Mouse (Mus musculus) gastrocnemius, postnatal 14 days (tissue): ENCODE results near the gene Rassf5. TPM values are rescaled to one million over a fixed set of nuclear protein-coding genes. Genes with fewer than 3 reads are reported as not detected.

ENCODE experiments used
- DNase-seq: peaks from one replicate; pipeline ENCODE4 v3.0.0; 2021; ENCODE audit warnings: mixed read lengths
- intact Hi-C: fragments of 180-260 bp; cut with DNase I; formaldehyde crosslinking; loops from one replicate; pipeline ENCODE4 v1.15.1; 2025; ENCODE audit warnings: low total_unique reads
- total RNA-seq, 2 experiments: library from RNA; stranded (reverse); gene quantifications; 2 replicates each; pipeline ENCODE4 v1.2.3; 2021

Rassf5 gene
- total RNA-seq, 2 experiments from 2014 or later: 1.8 TPM

GRCm38 (mm10) chr1:131218933-131219332 lies 26.1 kb downstream of the Rassf5 start:
- DNase-seq: no peak
- intact Hi-C loops: no loop called here

GRCm38 (mm10) chr1:131213361-131213760 lies 31.7 kb downstream of the Rassf5 start:
- intact Hi-C loops: no loop called here
- DNase-seq: no peak

- DNase-seq: no peak
- intact Hi-C loops: no loop called here
These were observed 32.1 kb downstream of the Rassf5 start for GRCm38 (mm10) chr1:131212956-131213355.

GRCm38 (mm10) chr1:131211655-131212054 lies 33.4 kb downstream of the Rassf5 start:
- no peak for DNase-seq
- intact Hi-C loops: no loop called here

GRCm38 (mm10) chr1:131209971-131210426 lies 35.1 kb downstream of the Rassf5 start:
- intact Hi-C loops: no loop called here
- DNase-seq: peak; percentile 38

- intact Hi-C loops: no loop called here
- no peak for DNase-seq
These were observed 36.3 kb downstream of the Rassf5 start for GRCm38 (mm10) chr1:131208800-131209199.

GRCm38 (mm10) chr1:131208081-131208480 lies 37.0 kb downstream of the Rassf5 start:
- no peak for DNase-seq
- intact Hi-C loops: no loop called here

- peak; percentile 77 for DNase-seq
- intact Hi-C loops: no loop called here
These were observed 37.5 kb downstream of the Rassf5 start for GRCm38 (mm10) chr1:131207531-131207930.

GRCm38 (mm10) chr1:131206342-131206741 lies 38.7 kb downstream of the Rassf5 start:
- DNase-seq: no peak
- intact Hi-C loops: no loop called here

- DNase-seq: no peak
- intact Hi-C loops: no loop called here
These were observed 40.6 kb downstream of the Rassf5 start for GRCm38 (mm10) chr1:131204461-131204860.

- no peak for DNase-seq
- intact Hi-C loops: no loop called here
These were observed 43.7 kb downstream of the Rassf5 start for GRCm38 (mm10) chr1:131201391-131201790.

GRCm38 (mm10) chr1:131200588-131200987 lies 44.5 kb downstream of the Rassf5 start:
- peak; percentile 48 for DNase-seq
- intact Hi-C loops: no loop called here

- intact Hi-C loops: no loop called here
- DNase-seq: peak; percentile 48
These were observed 45.1 kb downstream of the Rassf5 start for GRCm38 (mm10) chr1:131199976-131200375.

GRCm38 (mm10) chr1:131199118-131199821 lies 45.8 kb downstream of the Rassf5 start:
- intact Hi-C loops: no loop called here
- peak; percentile 33 for DNase-seq

GRCm38 (mm10) chr1:131198417-131198960 lies 46.6 kb downstream of the Rassf5 start:
- DNase-seq: no peak
- intact Hi-C loops: no loop called here

GRCm38 (mm10) chr1:131196107-131196506 lies 49.0 kb downstream of the Rassf5 start:
- DNase-seq: no peak
- intact Hi-C loops: no loop called here

GRCm38 (mm10) chr1:131195653-131196052 lies 49.4 kb downstream of the Rassf5 start:
- DNase-seq: no peak
- intact Hi-C loops: no loop called here

GRCm38 (mm10) chr1:131193746-131194145 lies 51.3 kb downstream of the Rassf5 start:
- intact Hi-C loops: no loop called here
- no peak for DNase-seq

- DNase-seq: no peak
- intact Hi-C loops: no loop called here
These were observed 56.4 kb downstream of the Rassf5 start for GRCm38 (mm10) chr1:131188655-131189054.

GRCm38 (mm10) chr1:131187856-131188255 lies 57.2 kb downstream of the Rassf5 start:
- DNase-seq: no peak
- intact Hi-C loops: no loop called here

GRCm38 (mm10) chr1:131186995-131187394 lies 58.1 kb downstream of the Rassf5 start:
- intact Hi-C loops: no loop called here
- no peak for DNase-seq
